12 mouse cellular contexts compared by ENCODE assay signal in the genomic region with DNA sequence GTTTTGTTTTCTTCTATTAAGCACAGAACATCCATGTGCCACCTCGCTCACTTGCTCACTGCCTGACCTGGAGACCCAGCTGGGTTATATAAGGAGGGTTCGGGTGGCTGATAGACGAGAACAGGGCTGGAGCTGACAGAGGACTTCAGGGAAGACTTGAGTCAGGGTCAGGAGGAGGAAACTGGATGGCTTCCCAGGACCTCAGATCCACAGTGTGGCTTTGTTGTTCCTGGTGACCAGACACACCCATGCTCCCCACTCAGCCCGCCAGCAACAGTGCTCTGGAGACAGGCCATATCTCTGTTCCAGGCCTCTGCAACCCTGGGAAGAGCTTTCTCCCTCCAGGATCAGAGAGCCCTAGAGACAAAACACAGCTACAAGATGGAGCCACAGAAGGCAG. TPM values are rescaled to one million over a fixed set of nuclear protein-coding genes. Genes with fewer than 3 reads are reported as not detected.
A peak's percentile ranks its signal among the peaks of the same experiment; 100 is the strongest.
DNase-seq lines count a peak whose midpoint lies in the region; ATAC-seq lines count a peak whose summit lies in the region.
"Had no signal": no experiment of that assay in that cellular context is flagged by ENCODE, and none has a peak within 500 bp of the region (broad histone marks: within the 10 kb centered on the region; RNA-seq: fewer than 3 reads in every experiment).

No protein-coding gene starts in this region.

- no peak overlapping the region for H3K9ac ChIP-seq in kidney, embryonic 14.5 days (ENCODE audit: low read depth, low read length)
- H3K9ac ChIP-seq: limb, embryonic 12.5 days had no signal

- H3K4me3 ChIP-seq in kidney, embryonic 14.5 days (ENCODE audit: low read length) = no peak overlapping the region
- H3K4me3 ChIP-seq: limb, embryonic 12.5 days had no signal

- no peak overlapping the region for H3K4me2 ChIP-seq in kidney, embryonic 14.5 days (replicated peaks; ENCODE audit: low read depth, low read length)
- H3K4me2 ChIP-seq: limb, embryonic 12.5 days had no signal

- intact Hi-C loops in heart, postnatal 10 days (cut with DNase I) = loop anchor here (2.0 to 5.0 kb wide), 3 partner anchors 36 to 50 kb away; no protein-coding TSS in a partner anchor
- intact Hi-C loops in left cerebral cortex, postnatal 25 days (cut with DNase I) = no loop called here

- DNase-seq in kidney, adult 8-10 months = peak; percentile 31 to 48
- peak; percentile 47 to 58 for DNase-seq in gastrocnemius, adult 8-10 months (ENCODE audit: low spot score in 2 of 2)
- DNase-seq in heart, postnatal 10 days = peak; percentile 57 to 79
- DNase-seq in lung, postnatal 36 days = peak; percentile 84
- no peak for DNase-seq in embryo, embryonic 10.5 days (ENCODE audit: low spot score)
- no peak for DNase-seq in left cerebral cortex, postnatal 25 days (ENCODE audit: low spot score in 2 of 2)
- no peak for DNase-seq in natural killer cell, adult 2 months (ENCODE audit: low spot score in 2 of 2)
- DNase-seq: cerebellum, adult 9-11 months; thymus, adult 18-20 months had no signal

- H3K9me3 ChIP-seq in kidney, embryonic 14.5 days (ENCODE audit: control insufficient read depth, low read length) = no peaks in the 10 kb centered on the region
- H3K9me3 ChIP-seq: limb, embryonic 12.5 days had no signal

- no peaks in the 10 kb centered on the region for H3K27me3 ChIP-seq in kidney, embryonic 14.5 days (ENCODE audit: control insufficient read depth, insufficient read depth, low read length)
- H3K27me3 ChIP-seq: CH12.LX; limb, embryonic 12.5 days had no signal

- 65% methylated on average over 4 of the region's 4 CpGs for WGBS in kidney, embryonic 14.5 days

- no peak for ATAC-seq in kidney, embryonic 14.5 days (ENCODE audit: low FRiP score, low TSS enrichment)

- H3K36me3 ChIP-seq in kidney, embryonic 14.5 days (ENCODE audit: control insufficient read depth, insufficient read depth, low read length) = no peaks in the 10 kb centered on the region
- H3K36me3 ChIP-seq: limb, embryonic 12.5 days had no signal

- H3K27ac ChIP-seq in kidney, embryonic 14.5 days (ENCODE audit: low read depth, low read length) = no peak overlapping the region
- H3K27ac ChIP-seq: limb, embryonic 12.5 days had no signal

- H3K4me1 ChIP-seq in kidney, embryonic 14.5 days (ENCODE audit: control insufficient read depth, insufficient read depth, low read length) = peaks cover 10% of the 10 kb centered on the region; the same call in 1 of the 2 replicates
- H3K4me1 ChIP-seq: limb, embryonic 12.5 days had no signal

RNA-seq across cellular contexts. Expression of a gene that starts 44.6 kb away (rescaled TPM):
- 11.1 and 18.6 TPM in 2 replicates for polyA plus RNA-seq in kidney, embryonic 14.5 days (2014; fragmentation: Nextera tagmentation; extraction: Ambion mirVana)
- 1 to 10 TPM; 1.8 to 3.1 (median 2.5) TPM for total RNA-seq in gastrocnemius, adult 8-10 months (2022)
- total RNA-seq in heart, postnatal 10 days (2021) = 10 to 100 TPM; 19.6 to 20.5 TPM
- total RNA-seq in left cerebral cortex, postnatal 25 days (2021) = 10 to 100 TPM; 14.2 to 15.8 TPM

Comparison
In these comparisons a context has a peak if more than half of its experiments do, and no peak if none do; other contexts are left out.
1. DNase-seq: peak in kidney, adult 8-10 months (2 of 2), gastrocnemius, adult 8-10 months (2 of 2), heart, postnatal 10 days (2 of 2) and lung, postnatal 36 days (single experiment); none in embryo, embryonic 10.5 days (single experiment), left cerebral cortex, postnatal 25 days (0 of 2) and natural killer cell, adult 2 months (0 of 2).